Mouse (Mus musculus): ENCODE results near the gene Gm9833.
A peak's percentile ranks its signal among the peaks of the same experiment; 100 is the strongest.

Gene Gm9833

GRCm38 (mm10) chr3:10124071-10124470, 36.2 kb downstream of the Gm9833 start:
- DNase-seq: no peak

GRCm38 (mm10) chr3:10125301-10125700, 37.4 kb downstream of the Gm9833 start:
- no peak for DNase-seq

- DNase-seq: no peak
These were observed 38.1 kb downstream of the Gm9833 start for GRCm38 (mm10) chr3:10126036-10126435.

GRCm38 (mm10) chr3:10126502-10126901, 38.6 kb downstream of the Gm9833 start:
- DNase-seq: no peak

GRCm38 (mm10) chr3:10126952-10127351, 39.0 kb downstream of the Gm9833 start:
- DNase-seq: peak; percentile 28

- DNase-seq: no peak
These were observed 39.6 kb downstream of the Gm9833 start for GRCm38 (mm10) chr3:10127505-10127904.

All from cerebellum, adult 11-12 months (tissue).